ENCODE assay signal across 17 mouse cellular contexts in the genomic region with DNA sequence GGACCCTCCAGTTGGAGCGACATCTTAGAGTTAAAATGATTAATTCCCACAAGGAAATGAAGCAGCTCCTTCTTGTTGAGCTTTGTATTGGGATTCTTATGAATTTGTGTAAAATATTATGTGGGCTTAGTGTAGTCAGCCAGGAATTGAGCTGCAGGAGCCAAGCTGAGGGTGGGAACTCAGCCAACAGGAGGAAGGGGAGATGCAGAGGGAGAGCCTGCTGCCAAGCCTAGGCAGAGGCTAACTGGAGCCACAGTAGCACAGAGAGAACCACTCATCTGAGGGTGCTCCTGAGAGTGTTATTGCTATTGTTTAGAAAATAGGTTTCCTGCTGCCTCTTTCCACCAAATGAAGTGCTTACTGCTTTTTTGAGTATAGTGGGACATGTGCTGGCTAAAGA.
DNase-seq lines count a peak whose midpoint lies in the region; ATAC-seq and TF ChIP-seq lines count a peak whose summit lies in the region.
"Had no signal": no experiment of that assay in that cellular context is flagged by ENCODE, and none has a peak within 500 bp of the region (broad histone marks: within the 10 kb centered on the region; RNA-seq: fewer than 3 reads in every experiment).

No protein-coding gene starts in this region.

- no peak overlapping the region for H3K9ac ChIP-seq in limb, embryonic 14.5 days (ENCODE audit: low read depth, low read length, severe bottlenecking)
- H3K9ac ChIP-seq: liver, embryonic 14.5 days had no signal

- ATAC-seq in limb, embryonic 14.5 days (ENCODE audit: low FRiP score, low read depth), result no peak
- ATAC-seq: CD4-positive, CD25-positive, alpha-beta regulatory T cell, adult 4 months; hindbrain, embryonic 16.5 days had no signal

- TF ChIP-seq POLR2A in limb, embryonic 14.5 days (IDR thresholded peaks at IDR 0.05; ENCODE audit: borderline replicate concordance, extremely low read depth, insufficient read depth, insufficient read length), result no peak

- no peaks in the 10 kb centered on the region for H3K36me3 ChIP-seq in limb, embryonic 14.5 days (ENCODE audit: control insufficient read depth, insufficient read depth, low read length)
- H3K36me3 ChIP-seq in limb, embryonic 10.5 days, result no peaks in the 10 kb centered on the region
- H3K36me3 ChIP-seq: G1E; heart, embryonic 10.5 days had no signal

- H3K4me3 ChIP-seq in limb, embryonic 14.5 days (replicated peaks; ENCODE audit: low read length), result no peak overlapping the region
- no peak overlapping the region for H3K4me3 ChIP-seq in limb, embryonic 10.5 days
- H3K4me3 ChIP-seq: heart, embryonic 10.5 days had no signal

- H3K4me2 ChIP-seq in limb, embryonic 14.5 days (replicated peaks; ENCODE audit: low read depth, low read length, severe bottlenecking), result no peak overlapping the region

- DNase-seq in heart, adult 11 months, result peak; percentile 46
- no peak for DNase-seq in heart, postnatal 4 days
- DNase-seq in limb, embryonic 14.5 days (ENCODE audit: low spot score), result peak; percentile 7
- DNase-seq in limb, embryonic 10.5 days (ENCODE audit: low spot score), result no peak
- DNase-seq in right cerebral cortex, postnatal 10 days (ENCODE audit: low spot score in 2 of 2), result peak; percentile 38 to 45
- DNase-seq in right cerebral cortex, postnatal 25 days, result no peak
- DNase-seq in retina, embryonic 14.5 days (ENCODE audit: low spot score), result no peak
- DNase-seq: gastrocnemius, postnatal 36 days; heart, postnatal 10 days; kidney, adult 11 months; kidney, postnatal 10 days; thymus, postnatal 4 days had no signal

- H3K4me1 ChIP-seq in limb, embryonic 14.5 days (ENCODE audit: control insufficient read depth, insufficient read depth, low read length), result 0 out of 2 replicates have a peak, but pooled peaks cover 7% of the 10 kb centered on the region
- no peaks in the 10 kb centered on the region for H3K4me1 ChIP-seq in limb, embryonic 10.5 days

- no peak overlapping the region for H3K27ac ChIP-seq in limb, embryonic 14.5 days (replicated peaks; ENCODE audit: low read depth, low read length)
- H3K27ac ChIP-seq in limb, embryonic 10.5 days, result no peak overlapping the region
- H3K27ac ChIP-seq: heart, embryonic 10.5 days; liver, embryonic 14.5 days had no signal

- H3K27me3 ChIP-seq in limb, embryonic 14.5 days (ENCODE audit: control insufficient read depth, insufficient read depth, low read length), result no peaks in the 10 kb centered on the region; the same call in 1 of the 2 replicates
- H3K27me3 ChIP-seq in limb, embryonic 10.5 days (ENCODE audit: low read depth, poor library complexity, severe bottlenecking), result no peaks in the 10 kb centered on the region

- 54% methylated on average over 1 of the region's 1 CpGs for WGBS in limb, embryonic 14.5 days
- WGBS in limb, embryonic 10.5 days, result 79% methylated on average over 1 of the region's 1 CpGs

- H3K9me3 ChIP-seq in limb, embryonic 14.5 days (ENCODE audit: control insufficient read depth, low read length), result no peaks in the 10 kb centered on the region
- H3K9me3 ChIP-seq in limb, embryonic 10.5 days (replicated peaks), result no peaks in the 10 kb centered on the region
- H3K9me3 ChIP-seq: G1E; heart, embryonic 10.5 days had no signal

Comparison
In these comparisons a context has a peak if more than half of its experiments do, and no peak if none do; other contexts are left out.
1. DNase-seq: peak in heart, adult 11 months (single experiment), limb, embryonic 14.5 days (single experiment) and right cerebral cortex, postnatal 10 days (2 of 2); none in heart, postnatal 4 days (single experiment), limb, embryonic 10.5 days (single experiment), right cerebral cortex, postnatal 25 days (single experiment) and retina, embryonic 14.5 days (single experiment).